Mouse (Mus musculus): ENCODE results near the gene Prkcd. TPM values are rescaled to one million over a fixed set of nuclear protein-coding genes. Genes with fewer than 3 reads are reported as not detected.

Gene Prkcd
- 33.5 TPM for polyA plus RNA-seq (2014; fragmentation: Illumina TruSeq; extraction: RNeasy Lipid Tissue Mini Kit (QIAGEN cat#74804))

DNA sequence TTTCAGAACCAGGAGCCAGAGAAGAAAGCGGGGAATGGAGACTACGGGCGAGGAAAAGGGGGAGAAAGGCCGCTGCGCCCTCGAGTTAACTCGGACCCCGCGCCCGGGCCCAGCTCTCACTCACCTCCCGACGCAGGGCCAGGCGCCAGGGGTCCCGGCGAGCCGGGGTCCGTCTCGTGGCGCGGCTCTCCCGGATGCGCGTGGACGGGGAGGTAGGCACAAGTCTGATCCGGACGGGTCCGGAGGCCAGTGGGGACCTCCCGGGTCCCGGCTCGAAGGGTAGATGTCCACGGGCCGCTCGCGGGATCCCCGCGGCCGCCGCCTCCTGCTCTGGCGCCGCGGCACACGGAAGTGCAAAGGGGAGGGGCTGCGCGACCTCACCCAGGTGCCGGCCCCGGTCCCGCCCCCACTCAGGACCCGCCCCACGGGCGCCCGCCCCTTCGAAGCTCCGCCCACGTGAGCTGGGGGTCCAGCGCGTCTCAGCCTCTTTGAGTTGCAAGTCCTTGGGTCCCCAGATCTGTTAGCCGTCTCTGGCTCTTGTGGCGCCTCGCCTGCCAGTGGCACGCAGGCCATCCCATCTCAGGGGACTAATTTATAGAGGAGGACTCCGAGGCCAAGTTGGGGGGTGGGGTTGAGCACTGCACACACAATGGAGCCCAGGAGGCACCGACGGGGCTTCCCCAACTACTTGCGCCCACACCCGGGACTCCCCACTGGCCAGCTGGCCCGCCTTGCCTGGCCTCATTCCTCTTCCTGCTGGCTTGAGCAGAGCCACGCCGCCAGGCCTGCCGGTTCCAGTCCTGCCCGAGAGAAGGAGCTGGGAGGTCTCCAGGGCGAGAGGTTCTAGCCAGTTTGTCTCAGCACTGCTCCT, at the start of gene Prkcd:
Gene Prkcd, minus strand, starts transcription at position 355 of the 871 bp plus-strand sequence.

DNA sequence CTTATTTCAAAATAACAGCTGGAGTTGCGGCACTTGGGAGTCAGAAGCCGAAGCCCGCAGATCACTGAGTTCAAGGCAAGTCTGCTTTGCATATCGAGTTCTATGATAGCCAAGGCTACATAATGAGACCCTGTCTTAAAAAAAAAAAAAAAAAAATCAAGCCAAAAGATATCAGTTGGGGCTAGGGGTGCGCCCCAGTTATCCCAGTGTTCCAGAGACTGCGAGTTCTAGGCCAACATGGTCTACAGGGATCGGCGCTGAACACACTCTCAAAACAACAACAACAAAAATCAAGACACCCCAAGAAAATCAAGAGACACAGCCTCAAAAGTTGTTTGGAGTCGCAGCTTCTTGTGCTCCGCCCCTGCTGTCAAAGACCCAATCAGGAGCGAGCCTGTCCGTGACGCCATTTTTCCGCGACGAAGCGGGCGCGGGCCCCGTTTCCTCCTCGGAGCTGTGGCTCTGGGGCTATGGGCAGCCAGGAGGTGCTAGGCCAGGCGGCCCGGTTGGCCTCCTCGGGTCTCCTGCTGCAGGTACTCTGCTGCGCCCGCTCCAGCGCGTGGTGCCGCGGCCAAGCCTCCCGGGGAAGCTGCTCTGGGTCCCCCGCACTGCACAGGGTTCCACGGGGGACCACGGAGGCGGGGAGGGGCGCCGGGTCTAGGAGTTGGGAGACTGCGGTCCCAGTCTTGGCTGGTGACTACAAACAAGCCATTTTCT, 28.1 kb upstream of the Prkcd start, which contains the start of gene Rft1:
Gene Rft1, plus strand, starts transcription at position 418 of the 717 bp plus-strand sequence.

DNA sequence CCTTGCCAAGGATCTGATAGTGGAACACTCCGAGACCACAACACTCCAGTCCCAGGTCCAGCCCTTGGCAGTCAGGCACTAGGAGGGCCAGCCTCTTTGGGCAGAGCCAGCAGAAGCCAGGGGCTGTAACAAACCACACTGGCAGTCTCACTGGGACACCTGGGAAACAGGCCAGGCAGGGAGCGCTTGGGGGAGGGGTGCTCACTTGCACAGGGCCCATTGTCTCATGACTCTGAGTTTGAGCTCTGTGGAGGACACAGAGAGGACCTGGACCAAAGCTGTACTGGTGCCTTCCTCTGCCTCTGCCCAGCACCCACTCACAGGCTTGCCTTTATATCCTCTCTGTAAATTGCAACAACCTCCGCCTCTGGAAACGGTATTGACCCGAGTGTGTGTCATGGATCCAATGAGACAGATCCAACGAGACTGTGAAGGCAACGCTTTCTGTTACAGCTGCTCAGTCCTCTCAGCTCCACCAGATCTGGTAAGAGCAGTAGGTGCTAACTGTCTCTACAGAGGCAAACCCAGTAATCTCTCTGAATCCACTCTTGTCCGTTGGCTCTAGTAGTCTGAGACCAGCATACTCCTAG, 77.8 kb downstream of the Prkcd start, which contains the start of gene Tkt:
Gene Tkt, plus strand, starts transcription at position 229 of the 590 bp plus-strand sequence.

Other genes with a start within 250 kb of the Prkcd start
- 18.4 TPM for gene Dcp1a, start 146.7 kb downstream of the Prkcd start, polyA plus RNA-seq (2014; fragmentation: Illumina TruSeq; extraction: RNeasy Lipid Tissue Mini Kit (QIAGEN cat#74804))
- gene Cacna1d, start 134.8 kb downstream of the Prkcd start, polyA plus RNA-seq (2014; fragmentation: Illumina TruSeq; extraction: RNeasy Lipid Tissue Mini Kit (QIAGEN cat#74804)), result 12.2 TPM
- gene Tkt, start 77.9 kb downstream of the Prkcd start, polyA plus RNA-seq (2014; fragmentation: Illumina TruSeq; extraction: RNeasy Lipid Tissue Mini Kit (QIAGEN cat#74804)), result 1.0 TPM
- gene Rft1, start 28.1 kb upstream of the Prkcd start, polyA plus RNA-seq (2014; fragmentation: Illumina TruSeq; extraction: RNeasy Lipid Tissue Mini Kit (QIAGEN cat#74804)), result 24.8 TPM
- 23.0 TPM for gene Sfmbt1, start 88.6 kb upstream of the Prkcd start, polyA plus RNA-seq (2014; fragmentation: Illumina TruSeq; extraction: RNeasy Lipid Tissue Mini Kit (QIAGEN cat#74804))
- 8.4 TPM for gene Tmem110, start 199.4 kb upstream of the Prkcd start, polyA plus RNA-seq (2014; fragmentation: Illumina TruSeq; extraction: RNeasy Lipid Tissue Mini Kit (QIAGEN cat#74804))

All from ovary, adult 10 weeks (tissue).